Mouse (Mus musculus) small intestine, adult 2 months (tissue): Measurements from ENCODE around the gene Cdh4. TPM values are rescaled to one million over a fixed set of nuclear protein-coding genes. Genes with fewer than 3 reads are reported as not detected.

Experiments used
- H3K27ac ChIP-seq: fragments of 200-500 bp; 2 replicates; pipeline ENCODE4 v1.5.1; 2012; ENCODE audit warnings: low read depth, low read length, control low read depth, inconsistent platforms; ENCODE audit not compliant: insufficient read depth
- H3K27me3 ChIP-seq: fragments of 200-500 bp; 2 replicates; pipeline ENCODE4 v1.6.1; 2012; ENCODE audit warnings: mild to moderate bottlenecking, moderate library complexity, low read length, inconsistent platforms; ENCODE audit not compliant: control insufficient read depth, insufficient read depth
- H3K36me3 ChIP-seq: fragments of 200-500 bp; 2 replicates; pipeline ENCODE4 v1.6.1; 2012; ENCODE audit warnings: mild to moderate bottlenecking, low read length, control low read depth, inconsistent platforms; ENCODE audit not compliant: control insufficient read depth, insufficient read depth
- H3K4me1 ChIP-seq: fragments of 200-500 bp; 2 replicates; pipeline ENCODE4 v1.6.1; 2012; ENCODE audit warnings: low read length, inconsistent platforms, mixed read lengths; ENCODE audit not compliant: control insufficient read depth, insufficient read depth, insufficient read length
- H3K4me3 ChIP-seq: fragments of 200-500 bp; 2 replicates; pipeline ENCODE4 v1.5.1; 2012; ENCODE audit warnings: low read depth, mild to moderate bottlenecking, control low read depth, inconsistent platforms, low read length, moderate library complexity
- CTCF ChIP-seq: fragments of 200-500 bp; IDR thresholded peaks from 2 replicates; pipeline ENCODE4 v1.5.1; 2012; ENCODE audit warnings: low read depth, mild to moderate bottlenecking, control low read depth, inconsistent platforms, low read length, moderate library complexity, mixed read lengths; ENCODE audit not compliant: insufficient replicate concordance, insufficient read length; ENCODE audit errors: extremely low read depth
- POLR2A ChIP-seq: fragments of 200-500 bp; IDR thresholded peaks from 2 replicates; pipeline ENCODE4 v1.6.1; 2012; ENCODE audit warnings: low read depth, mild to moderate bottlenecking, control low read depth, inconsistent platforms, low read length, moderate library complexity
- WGBS: fragments of 180-500 bp; shearing (Covaris S2); methylation state at CpG from one replicate; pipeline ENCODE4 v1.1.7; 2018; 5-methylcytosine and 5-hydroxymethylcytosine counted together
- polyA plus RNA-seq: library from polyadenylated mRNA; depleted of rRNA; stranded (reverse); fragments of >200 nt; gene quantifications from 2 replicates; pipeline ENCODE4 v1.2.3, GENCODE M21; 2012

The Cdh4 gene
- polyA plus RNA-seq, 1 experiment, result 0.19 TPM

DNA sequence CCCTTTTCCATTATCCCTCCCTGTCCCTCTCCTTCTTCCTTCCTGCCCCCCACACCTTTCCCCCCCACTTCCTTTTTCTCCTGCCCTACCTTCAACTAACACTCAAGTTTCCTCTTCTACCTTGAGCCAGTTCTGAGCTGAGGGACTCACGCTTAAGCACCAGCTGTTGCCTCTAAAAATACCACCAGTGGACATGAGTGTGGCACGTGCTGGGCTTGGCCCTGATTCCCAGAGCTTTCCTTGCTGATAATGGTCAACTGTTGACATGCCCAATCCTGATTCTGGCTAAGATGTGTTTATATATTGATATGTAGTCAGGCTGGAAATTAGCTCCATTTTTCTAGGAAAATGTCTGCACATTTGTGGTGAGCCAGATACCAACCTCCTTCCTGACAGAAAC, 120.1 kb downstream of the Cdh4 start:
- H3K4me3 ChIP-seq, result no peak overlapping the region
- TF ChIP-seq CTCF (no peak), POLR2A (no peak)
- H3K4me1 ChIP-seq, result no peaks in the 10 kb centered on the region
- no peaks in the 10 kb centered on the region for H3K27me3 ChIP-seq
- 68% methylated on average over 2 of the region's 2 CpGs for whole genome bisulfite sequencing
- H3K27ac ChIP-seq, result no peak overlapping the region
- no peaks in the 10 kb centered on the region for H3K36me3 ChIP-seq

- Histone ChIP-seq H3K36me3 (no peaks in the 10 kb centered on the region), H3K27ac (no peak overlapping the region), H3K4me1 (no peaks in the 10 kb centered on the region), H3K27me3 (no peaks in the 10 kb centered on the region), H3K4me3 (no peak overlapping the region)
- WGBS, result 16% methylated on average over 12 of the region's 12 CpGs
- TF ChIP-seq POLR2A, result no peak
- TF ChIP-seq CTCF, result no peak
Observed at GRCm38 (mm10) chr2:179565611-179566010, 123.4 kb downstream of the Cdh4 start.

- H3K27me3 ChIP-seq, result no peaks in the 10 kb centered on the region
- TF ChIP-seq CTCF, result no peak
- no peak for TF ChIP-seq POLR2A
- H3K36me3 ChIP-seq, result no peaks in the 10 kb centered on the region
- H3K27ac ChIP-seq, result no peak overlapping the region
- H3K4me3 ChIP-seq, result no peak overlapping the region
- 91% methylated on average over 8 of the region's 8 CpGs for WGBS
- no peaks in the 10 kb centered on the region for H3K4me1 ChIP-seq
Observed at GRCm38 (mm10) chr2:179567886-179568285, 125.7 kb downstream of the Cdh4 start.

DNA sequence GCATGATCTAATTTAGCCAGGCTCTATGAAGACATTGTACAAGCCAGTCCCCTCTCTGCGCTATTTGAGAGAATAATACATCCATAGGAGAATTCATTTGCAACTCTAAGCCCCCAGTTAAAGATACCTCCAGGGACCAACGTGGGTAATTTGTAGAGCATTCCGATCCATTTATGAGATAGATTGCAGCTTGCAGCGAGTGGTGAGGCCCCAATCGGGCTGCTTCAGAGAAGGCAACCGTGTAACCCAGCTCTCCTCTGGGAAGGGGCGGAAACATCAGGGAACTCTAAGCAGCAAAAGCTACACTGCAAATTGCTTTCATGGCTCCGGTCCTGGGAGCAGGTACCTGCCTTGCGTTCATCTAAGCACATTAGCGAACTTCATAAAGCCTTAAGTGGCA, 126.9 kb downstream of the Cdh4 start:
- Histone ChIP-seq H3K4me3 (no peak overlapping the region), H3K36me3 (no peaks in the 10 kb centered on the region), H3K27ac (no peak overlapping the region), H3K27me3 (no peaks in the 10 kb centered on the region), H3K4me1 (no peaks in the 10 kb centered on the region)
- WGBS, result 54% methylated on average over 10 of the region's 10 CpGs
- TF ChIP-seq CTCF, result no peak
- no peak for TF ChIP-seq POLR2A

GRCm38 (mm10) chr2:179571175-179571769, 129.0 kb downstream of the Cdh4 start:
- TF ChIP-seq CTCF (no peak), POLR2A (no peak)
- H3K36me3 ChIP-seq, result no peaks in the 10 kb centered on the region
- no peak overlapping the region for H3K27ac ChIP-seq
- WGBS, result 31% methylated on average over 6 of the region's 6 CpGs
- H3K4me3 ChIP-seq, result no peak overlapping the region
- no peaks in the 10 kb centered on the region for H3K27me3 ChIP-seq
- H3K4me1 ChIP-seq, result no peaks in the 10 kb centered on the region

- no peaks in the 10 kb centered on the region for H3K27me3 ChIP-seq
- WGBS, result 79% methylated on average over 11 of the region's 11 CpGs
- TF ChIP-seq POLR2A (no peak), CTCF (no peak)
- H3K4me3 ChIP-seq, result no peak overlapping the region
- H3K27ac ChIP-seq, result no peak overlapping the region
- no peaks in the 10 kb centered on the region for H3K36me3 ChIP-seq
- H3K4me1 ChIP-seq, result no peaks in the 10 kb centered on the region
Observed at GRCm38 (mm10) chr2:179573331-179573730, 131.1 kb downstream of the Cdh4 start.

DNA sequence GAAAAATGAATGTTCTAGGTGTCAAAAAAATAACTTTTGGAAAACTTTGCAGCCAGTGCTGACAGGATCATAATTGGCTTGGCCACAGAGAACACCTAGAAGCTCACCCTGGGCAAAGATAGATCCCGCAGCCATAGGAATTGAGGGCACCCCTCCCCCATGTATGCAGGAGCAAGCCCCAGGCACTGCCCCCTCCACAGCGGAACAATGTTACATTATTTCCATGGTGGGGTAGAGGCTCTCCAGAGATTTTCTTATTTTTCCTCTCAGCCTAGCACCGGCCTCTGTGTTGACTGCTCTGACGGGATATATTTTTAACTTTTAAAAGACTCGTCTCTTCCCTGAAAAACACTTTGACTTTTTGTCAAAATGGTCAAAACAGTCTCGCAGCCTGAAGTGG, 131.6 kb downstream of the Cdh4 start:
- H3K4me3 ChIP-seq, result no peak overlapping the region
- H3K36me3 ChIP-seq, result no peaks in the 10 kb centered on the region
- 84% methylated on average over 6 of the region's 6 CpGs for WGBS
- H3K4me1 ChIP-seq, result no peaks in the 10 kb centered on the region
- no peak for TF ChIP-seq CTCF
- no peak for TF ChIP-seq POLR2A
- H3K27ac ChIP-seq, result no peak overlapping the region
- H3K27me3 ChIP-seq, result no peaks in the 10 kb centered on the region
